Mouse (Mus musculus) bone marrow, adult 2 months (tissue): ENCODE measurements at regions not wholly inside any gene's neighbourhood (a gene's known extent, or its start where the extent isn't known, plus 50 kb on each side); places are given as distances from the start of the nearest gene placed in this dataset.

ENCODE experiments used
- CTCF ChIP-seq: fragments of 200-500 bp; IDR thresholded peaks from 2 replicates; pipeline ENCODE4 v1.5.1; 2011; ENCODE audit warnings: low read length, control low read depth; ENCODE audit not compliant: control insufficient read depth, insufficient read depth
- POLR2A ChIP-seq: fragments of 200-500 bp; IDR thresholded peaks from 2 replicates; pipeline ENCODE4 v1.6.1; 2011; ENCODE audit warnings: low read depth, mild to moderate bottlenecking, control low read depth, low read length, borderline replicate concordance; ENCODE audit not compliant: control insufficient read depth

- TF ChIP-seq POLR2A (no peak), CTCF (no peak)
Observed at GRCm38 (mm10) chr17:4786524-4786923, 207.6 kb upstream of the Arid1b start.
